Mouse (Mus musculus) heart, embryonic 10.5 days (tissue): ENCODE results near the gene Zfp945. TPM values are rescaled to one million over a fixed set of nuclear protein-coding genes. Genes with fewer than 3 reads are reported as not detected.
"Not testable (repeated sequence)": the region's sequence is repeated elsewhere in the genome, so short reads cannot be mapped to it uniquely, and the experiment has no call there.

Source experiments
- DNase-seq: peaks from one replicate; pipeline ENCODE4 v3.0.0-alpha.2; 2017; ENCODE audit warnings: low spot score
- H3K27ac ChIP-seq: fragments of 300-500 bp; sonication (generic); 2 replicates; pipeline ENCODE4 v1.5.1; 2016; ENCODE audit warnings: mild to moderate bottlenecking
- H3K27me3 ChIP-seq: fragments of 300-500 bp; sonication (generic); 2 replicates; pipeline ENCODE4 v1.6.1; 2016; ENCODE audit warnings: mild to moderate bottlenecking; ENCODE audit not compliant: poor library complexity, insufficient read depth, severe bottlenecking
- H3K36me3 ChIP-seq: fragments of 300-500 bp; sonication (generic); 2 replicates; pipeline ENCODE4 v1.6.1; 2016; ENCODE audit warnings: mild to moderate bottlenecking, moderate library complexity
- H3K4me1 ChIP-seq: fragments of 300-500 bp; sonication (generic); 2 replicates; pipeline ENCODE4 v1.6.1; 2016; ENCODE audit warnings: mild to moderate bottlenecking
- H3K4me3 ChIP-seq: fragments of 300-500 bp; sonication (generic); 2 replicates; pipeline ENCODE4 v1.5.1; 2016; ENCODE audit warnings: mild to moderate bottlenecking, moderate library complexity
- H3K9me3 ChIP-seq: fragments of 300-500 bp; sonication (generic); 2 replicates; pipeline ENCODE4 v1.6.1; 2016; ENCODE audit warnings: mild to moderate bottlenecking, moderate library complexity
- WGBS: fragments of 180-500 bp; shearing (Covaris S2); methylation state at CpG from one replicate; pipeline ENCODE4 v1.1.7; 2016; 5-methylcytosine and 5-hydroxymethylcytosine counted together
- polyA plus RNA-seq: library from polyadenylated mRNA; unstranded; fragments of >200 nt; fragmentation: Nextera tagmentation; extraction: Ambion mirVana; gene quantifications from 2 replicates; pipeline ENCODE4 v1.2.1, GENCODE M21; 2016

Zfp945 gene
- 13.9 and 15.4 TPM in 2 replicates for polyA plus RNA-seq

GRCm38 (mm10) chr17:22866845-22867481, at the start of gene Zfp945:
Gene Zfp945 (minus strand): TSS chr17:22867134.
- peaks cover 23% of the 10 kb centered on the region for H3K36me3 ChIP-seq
- H3K9me3 ChIP-seq: no peaks in the 10 kb centered on the region
- H3K4me1 ChIP-seq: peaks cover 5% of the 10 kb centered on the region
- WGBS: 1% methylated on average over 20 of the region's 20 CpGs
- no peaks in the 10 kb centered on the region for H3K27me3 ChIP-seq
- DNase-seq: peak; percentile 91
- peak within 1 kb of the TSS; percentile 94 for H3K27ac ChIP-seq
- H3K4me3 ChIP-seq: peak within 1 kb of the TSS; percentile 84

- Histone ChIP-seq H3K9me3 (peaks cover 12% of the 10 kb centered on the region; the same call in 1 of the 2 replicates), H3K4me1 (no peaks in the 10 kb centered on the region), H3K4me3 (no peak overlapping the region), H3K27ac (no peak overlapping the region), H3K36me3 (no peaks in the 10 kb centered on the region), H3K27me3 (no peaks in the 10 kb centered on the region)
- WGBS: 72% methylated on average over 3 of the region's 3 CpGs
- no peak for DNase-seq
Observed at GRCm38 (mm10) chr17:22888302-22888701, 21.4 kb upstream of the Zfp945 start.

GRCm38 (mm10) chr17:22884059-22884698, 17.2 kb upstream of the Zfp945 start:
- 49% methylated on average over 10 of the region's 10 CpGs for WGBS
- Histone ChIP-seq H3K4me3 (no peak overlapping the region), H3K36me3 (no peaks in the 10 kb centered on the region), H3K27me3 (no peaks in the 10 kb centered on the region), H3K9me3 (peaks cover 6% of the 10 kb centered on the region; the same call in 1 of the 2 replicates), H3K4me1 (no peaks in the 10 kb centered on the region), H3K27ac (no peak overlapping the region)
- DNase-seq: no peak

GRCm38 (mm10) chr17:22877427-22878307, 10.7 kb upstream of the Zfp945 start:
- Histone ChIP-seq H3K9me3 (peaks cover 5% of the 10 kb centered on the region), H3K4me1 (no peaks in the 10 kb centered on the region), H3K27ac (no peak overlapping the region), H3K4me3 (no peak overlapping the region), H3K36me3 (no peaks in the 10 kb centered on the region), H3K27me3 (no peaks in the 10 kb centered on the region)
- no peak for DNase-seq
- 92% methylated on average over 10 of the region's 11 CpGs for WGBS

- H3K4me3 ChIP-seq: no peak overlapping the region
- no peaks in the 10 kb centered on the region for H3K4me1 ChIP-seq
- peaks cover 5% of the 10 kb centered on the region for H3K9me3 ChIP-seq
- WGBS: 83% methylated on average over 20 of the region's 20 CpGs
- peak; percentile 74 for DNase-seq
- no peak overlapping the region for H3K27ac ChIP-seq
- no peaks in the 10 kb centered on the region for H3K36me3 ChIP-seq
- no peaks in the 10 kb centered on the region for H3K27me3 ChIP-seq
Observed at GRCm38 (mm10) chr17:22876316-22876715, 9.4 kb upstream of the Zfp945 start.

- DNase-seq, H3K4me3 ChIP-seq, H3K9me3 ChIP-seq, H3K4me1 ChIP-seq, H3K36me3 ChIP-seq, H3K27ac ChIP-seq, H3K27me3 ChIP-seq: not testable (repeated sequence)
- WGBS: 86% methylated on average over 4 of the region's 4 CpGs
Observed at GRCm38 (mm10) chr17:22875549-22875948, 8.6 kb upstream of the Zfp945 start.

- peaks cover 28% of the 10 kb centered on the region for H3K36me3 ChIP-seq
- H3K27me3 ChIP-seq: no peaks in the 10 kb centered on the region
- H3K9me3 ChIP-seq: no peaks in the 10 kb centered on the region
- peak overlapping the region; percentile 94 for H3K27ac ChIP-seq
- no peak for DNase-seq
- H3K4me1 ChIP-seq: peaks cover 5% of the 10 kb centered on the region
- WGBS: 2% methylated on average over 10 of the region's 10 CpGs
- H3K4me3 ChIP-seq: peak overlapping the region; percentile 84
Observed at GRCm38 (mm10) chr17:22866421-22866844, 501 bp downstream of the Zfp945 start.

- H3K4me1 ChIP-seq: no peaks in the 10 kb centered on the region
- no peaks in the 10 kb centered on the region for H3K27me3 ChIP-seq
- H3K4me3 ChIP-seq: no peak overlapping the region
- 73% methylated on average over 4 of the region's 4 CpGs for WGBS
- DNase-seq: no peak
- H3K9me3 ChIP-seq: no peaks in the 10 kb centered on the region
- no peak overlapping the region for H3K27ac ChIP-seq
- H3K36me3 ChIP-seq: no peaks in the 10 kb centered on the region
Observed at GRCm38 (mm10) chr17:22821166-22821565, 45.8 kb downstream of the Zfp945 start.

- peak overlapping the region; percentile 73 for H3K4me3 ChIP-seq
- peaks cover 10% of the 10 kb centered on the region for H3K36me3 ChIP-seq
- H3K27ac ChIP-seq: peak overlapping the region; percentile 91; the same call in 1 of the 2 replicates
- no peaks in the 10 kb centered on the region for H3K9me3 ChIP-seq
- no peaks in the 10 kb centered on the region for H3K27me3 ChIP-seq
- WGBS: 76% methylated on average over 3 of the region's 3 CpGs
- no peaks in the 10 kb centered on the region for H3K4me1 ChIP-seq
- DNase-seq: no peak
Observed at GRCm38 (mm10) chr17:22818199-22818595, 48.7 kb downstream of the Zfp945 start.

GRCm38 (mm10) chr17:22817471-22818198, 49.3 kb downstream of the Zfp945 start:
- peak overlapping the region; percentile 73 for H3K4me3 ChIP-seq
- DNase-seq: peak; percentile 90
- 1% methylated on average over 28 of the region's 28 CpGs for WGBS
- no peaks in the 10 kb centered on the region for H3K4me1 ChIP-seq
- H3K9me3 ChIP-seq: no peaks in the 10 kb centered on the region
- peaks cover 10% of the 10 kb centered on the region for H3K36me3 ChIP-seq
- peak overlapping the region; percentile 91 for H3K27ac ChIP-seq
- no peaks in the 10 kb centered on the region for H3K27me3 ChIP-seq

- no peaks in the 10 kb centered on the region for H3K9me3 ChIP-seq
- no peak for DNase-seq
- no peaks in the 10 kb centered on the region for H3K4me1 ChIP-seq
- no peaks in the 10 kb centered on the region for H3K27me3 ChIP-seq
- WGBS: 67% methylated on average over 2 of the region's 2 CpGs
- H3K27ac ChIP-seq: no peak overlapping the region
- no peaks in the 10 kb centered on the region for H3K36me3 ChIP-seq
- no peak overlapping the region for H3K4me3 ChIP-seq
Observed at GRCm38 (mm10) chr17:22799707-22800106, 67.2 kb downstream of the Zfp945 start.
